Mouse (Mus musculus) neural tube, embryonic 15.5 days (tissue): ENCODE data around the gene Gemin5. TPM values are rescaled to one million over a fixed set of nuclear protein-coding genes. Genes with fewer than 3 reads are reported as not detected.

Experiments
- ATAC-seq: fragments of 200-750 bp; cut with Nextera tagmentation; 2 replicates; pipeline ENCODE4 v1.8.0; 2017; ENCODE audit warnings: mild to moderate bottlenecking, moderate TSS enrichment, moderate library complexity; ENCODE audit not compliant: low FRiP score
- H3K27ac ChIP-seq: fragments of 300-500 bp; sonication (generic); replicated peaks from 2 replicates; pipeline ENCODE4 v1.5.1; 2015; ENCODE audit warnings: mild to moderate bottlenecking, inconsistent platforms
- H3K27me3 ChIP-seq: fragments of 300-500 bp; sonication (generic); replicated peaks from 2 replicates; pipeline ENCODE4 v1.6.1; 2015; ENCODE audit warnings: inconsistent platforms
- H3K36me3 ChIP-seq: fragments of 300-500 bp; sonication (generic); 2 replicates; pipeline ENCODE4 v1.6.1; 2015; ENCODE audit warnings: inconsistent platforms
- H3K4me1 ChIP-seq: fragments of 300-500 bp; sonication (generic); 2 replicates; pipeline ENCODE4 v1.6.1; 2015; ENCODE audit warnings: inconsistent platforms
- H3K4me2 ChIP-seq: fragments of 300-500 bp; sonication (generic); 2 replicates; pipeline ENCODE4 v1.6.1; 2015; ENCODE audit warnings: inconsistent platforms, mild to moderate bottlenecking, moderate library complexity
- H3K4me3 ChIP-seq: fragments of 300-500 bp; sonication (generic); replicated peaks from 2 replicates; pipeline ENCODE4 v1.5.1; 2015; ENCODE audit warnings: mild to moderate bottlenecking, inconsistent platforms
- H3K9ac ChIP-seq: fragments of 300-500 bp; sonication (generic); replicated peaks from 2 replicates; pipeline ENCODE4 v1.6.1; 2015; ENCODE audit warnings: mild to moderate bottlenecking, inconsistent platforms
- H3K9me3 ChIP-seq: fragments of 300-500 bp; sonication (generic); replicated peaks from 2 replicates; pipeline ENCODE4 v1.6.1; 2016; ENCODE audit warnings: inconsistent platforms
- WGBS: fragments of 180-500 bp; shearing (Covaris S2); methylation state at CpG from one replicate; pipeline ENCODE4 v1.1.7; 2015; ENCODE audit warnings: mixed read lengths; 5-methylcytosine and 5-hydroxymethylcytosine counted together
- polyA plus RNA-seq: library from polyadenylated mRNA; unstranded; fragments of >200 nt; fragmentation: Nextera tagmentation; extraction: Ambion mirVana; gene quantifications from 2 replicates; pipeline ENCODE4 v1.2.1, GENCODE M21; 2015

The Gemin5 gene
- polyA plus RNA-seq, 1 experiment from 2014 or later: 12.2 TPM

GRCm38 (mm10) chr11:58167822-58168166 lies 545 bp downstream of the Gemin5 start:
- no peaks in the 10 kb centered on the region for H3K9me3 ChIP-seq
- peak overlapping the region; percentile 77 for H3K4me2 ChIP-seq
- WGBS: 2% methylated on average over 8 of the region's 8 CpGs
- no peak for ATAC-seq
- peak overlapping the region; percentile 71 for H3K9ac ChIP-seq
- H3K4me3 ChIP-seq: peak overlapping the region; percentile 99
- no peaks in the 10 kb centered on the region for H3K27me3 ChIP-seq
- H3K36me3 ChIP-seq: peaks cover 31% of the 10 kb centered on the region
- peaks cover 23% of the 10 kb centered on the region for H3K4me1 ChIP-seq
- H3K27ac ChIP-seq: peak overlapping the region; percentile 69

GRCm38 (mm10) chr11:58165072-58165471 lies 3.3 kb downstream of the Gemin5 start:
- no peak overlapping the region for H3K4me3 ChIP-seq
- peaks cover 57% of the 10 kb centered on the region for H3K36me3 ChIP-seq
- H3K9me3 ChIP-seq: no peaks in the 10 kb centered on the region
- H3K27me3 ChIP-seq: no peaks in the 10 kb centered on the region
- WGBS: 94% methylated on average over 2 of the region's 2 CpGs
- H3K4me1 ChIP-seq: peaks cover 9% of the 10 kb centered on the region
- no peak for ATAC-seq
- no peak overlapping the region for H3K27ac ChIP-seq
- H3K9ac ChIP-seq: no peak overlapping the region
- no peak overlapping the region for H3K4me2 ChIP-seq

DNA sequence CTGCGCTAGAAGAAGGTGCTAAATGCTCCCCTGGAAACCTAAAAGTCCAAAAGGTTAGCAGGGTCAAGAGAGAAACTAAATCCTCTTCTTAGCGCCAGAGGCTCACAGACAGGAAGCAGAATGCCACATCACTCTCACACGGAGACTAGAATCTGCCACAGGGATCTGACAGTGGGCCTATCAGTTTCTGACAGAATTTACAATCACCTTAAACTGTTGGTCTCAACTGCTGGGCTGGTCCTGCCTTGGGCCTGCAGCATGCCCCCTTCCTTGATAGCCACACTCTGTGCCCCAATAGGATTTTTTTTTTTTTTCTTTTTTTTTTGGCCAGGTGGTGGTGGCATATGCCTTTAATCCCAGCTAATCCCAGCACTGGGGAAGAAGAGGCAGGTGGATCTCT lies 11.5 kb downstream of the Gemin5 start:
- Histone ChIP-seq H3K36me3 (peaks cover 81% of the 10 kb centered on the region), H3K4me3 (no peak overlapping the region), H3K9me3 (no peaks in the 10 kb centered on the region), H3K9ac (no peak overlapping the region), H3K27me3 (no peaks in the 10 kb centered on the region), H3K27ac (no peak overlapping the region), H3K4me1 (no peaks in the 10 kb centered on the region), H3K4me2 (no peak overlapping the region)
- 92% methylated on average over 3 of the region's 3 CpGs for WGBS
- no peak for ATAC-seq

DNA sequence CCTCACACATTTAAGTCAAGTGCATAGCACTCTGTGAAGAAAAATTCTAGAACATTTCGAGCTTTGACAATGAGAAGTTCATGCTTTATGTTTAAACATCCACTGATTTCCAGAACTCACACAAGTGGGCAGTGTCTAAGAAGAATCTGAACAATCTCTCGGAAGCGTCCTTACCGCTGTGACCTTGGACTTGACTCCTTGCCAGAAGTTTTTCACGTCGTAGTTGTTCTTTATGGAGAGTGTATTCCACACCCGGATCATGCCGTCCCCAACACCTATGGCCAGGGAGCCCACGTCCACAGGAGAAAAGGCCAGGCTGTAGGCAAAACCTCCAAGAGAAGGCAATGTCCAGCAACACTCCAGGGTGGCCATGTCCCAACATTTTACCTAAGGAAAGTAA lies 12.9 kb downstream of the Gemin5 start:
- no peak overlapping the region for H3K4me3 ChIP-seq
- no peak for ATAC-seq
- H3K9me3 ChIP-seq: no peaks in the 10 kb centered on the region
- H3K27ac ChIP-seq: no peak overlapping the region
- H3K4me2 ChIP-seq: no peak overlapping the region
- H3K36me3 ChIP-seq: peaks cover 77% of the 10 kb centered on the region
- no peaks in the 10 kb centered on the region for H3K27me3 ChIP-seq
- no peak overlapping the region for H3K9ac ChIP-seq
- no peaks in the 10 kb centered on the region for H3K4me1 ChIP-seq
- 93% methylated on average over 9 of the region's 9 CpGs for WGBS

DNA sequence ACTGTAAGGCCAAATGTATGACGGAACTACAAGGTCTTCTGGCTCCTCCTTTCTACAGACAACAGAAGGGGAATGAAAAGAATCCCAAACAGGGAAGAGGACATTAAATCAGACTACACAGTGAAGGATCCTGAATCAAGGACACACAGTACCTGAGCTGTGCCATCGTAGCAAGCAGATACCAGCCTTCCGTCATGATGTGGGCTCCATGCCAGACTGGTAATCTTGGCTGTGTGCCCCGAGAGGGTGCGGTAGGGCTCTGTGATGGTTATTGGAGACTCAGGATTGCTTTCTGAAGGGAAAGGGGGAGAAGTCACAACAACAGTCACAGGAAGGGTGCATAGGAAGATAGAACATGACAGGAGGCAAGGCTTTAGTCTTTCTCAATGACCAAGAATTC lies 22.1 kb downstream of the Gemin5 start:
- no peak overlapping the region for H3K9ac ChIP-seq
- 67% methylated on average over 5 of the region's 5 CpGs for WGBS
- no peak overlapping the region for H3K4me3 ChIP-seq
- no peaks in the 10 kb centered on the region for H3K27me3 ChIP-seq
- no peaks in the 10 kb centered on the region for H3K4me1 ChIP-seq
- no peaks in the 10 kb centered on the region for H3K9me3 ChIP-seq
- H3K27ac ChIP-seq: no peak overlapping the region
- H3K36me3 ChIP-seq: peaks cover 91% of the 10 kb centered on the region
- no peak overlapping the region for H3K4me2 ChIP-seq
- no peak for ATAC-seq

- no peak for ATAC-seq
- Histone ChIP-seq H3K27me3 (no peaks in the 10 kb centered on the region), H3K4me2 (no peak overlapping the region), H3K36me3 (peaks cover 93% of the 10 kb centered on the region), H3K4me3 (no peak overlapping the region), H3K4me1 (no peaks in the 10 kb centered on the region), H3K9ac (no peak overlapping the region), H3K9me3 (no peaks in the 10 kb centered on the region), H3K27ac (no peak overlapping the region)
- 90% methylated on average over 9 of the region's 9 CpGs for WGBS
Measured at GRCm38 (mm10) chr11:58143704-58144426, 24.5 kb downstream of the Gemin5 start.

DNA sequence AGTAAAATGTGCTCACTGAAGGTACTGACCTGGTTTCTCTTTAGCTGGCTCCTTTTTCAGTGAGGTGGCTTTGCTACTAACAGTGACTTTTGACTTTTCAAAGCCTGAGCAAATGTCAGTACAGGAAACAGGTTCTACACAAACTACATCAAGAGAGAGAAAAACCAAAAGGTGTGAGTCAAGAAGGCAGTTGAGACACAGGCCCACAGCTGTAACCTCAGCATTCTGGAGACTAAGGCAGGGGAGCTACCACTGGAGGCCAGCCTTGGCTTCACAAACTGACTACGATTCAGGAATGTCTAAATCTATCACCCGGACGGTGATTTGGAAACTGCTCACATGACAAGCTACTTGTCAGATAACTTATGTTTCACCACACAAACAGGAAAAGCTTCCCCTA lies 28.9 kb downstream of the Gemin5 start:
- Histone ChIP-seq H3K27ac (no peak overlapping the region), H3K36me3 (peaks cover 93% of the 10 kb centered on the region), H3K9me3 (no peaks in the 10 kb centered on the region), H3K27me3 (no peaks in the 10 kb centered on the region), H3K4me1 (no peaks in the 10 kb centered on the region), H3K4me2 (no peak overlapping the region), H3K4me3 (no peak overlapping the region), H3K9ac (no peak overlapping the region)
- WGBS: 88% methylated on average over 3 of the region's 3 CpGs
- ATAC-seq: no peak

- H3K4me1 ChIP-seq: no peaks in the 10 kb centered on the region
- peaks cover 93% of the 10 kb centered on the region for H3K36me3 ChIP-seq
- H3K27ac ChIP-seq: no peak overlapping the region
- no peak for ATAC-seq
- no peak overlapping the region for H3K4me3 ChIP-seq
- no peaks in the 10 kb centered on the region for H3K9me3 ChIP-seq
- WGBS: 71% methylated on average over 11 of the region's 11 CpGs
- no peak overlapping the region for H3K4me2 ChIP-seq
- no peak overlapping the region for H3K9ac ChIP-seq
- H3K27me3 ChIP-seq: no peaks in the 10 kb centered on the region
Measured at GRCm38 (mm10) chr11:58138821-58139220, 29.5 kb downstream of the Gemin5 start.

- WGBS: 90% methylated on average over 6 of the region's 6 CpGs
- H3K27me3 ChIP-seq: no peaks in the 10 kb centered on the region
- no peak overlapping the region for H3K27ac ChIP-seq
- no peak for ATAC-seq
- H3K4me3 ChIP-seq: no peak overlapping the region
- peaks cover 97% of the 10 kb centered on the region for H3K36me3 ChIP-seq
- no peaks in the 10 kb centered on the region for H3K4me1 ChIP-seq
- no peaks in the 10 kb centered on the region for H3K9me3 ChIP-seq
- no peak overlapping the region for H3K4me2 ChIP-seq
- H3K9ac ChIP-seq: no peak overlapping the region
Measured at GRCm38 (mm10) chr11:58136677-58137076, 31.7 kb downstream of the Gemin5 start.

GRCm38 (mm10) chr11:58135296-58135695 lies 33.0 kb downstream of the Gemin5 start:
- Histone ChIP-seq H3K9ac (no peak overlapping the region), H3K9me3 (no peaks in the 10 kb centered on the region), H3K4me2 (no peak overlapping the region), H3K4me1 (no peaks in the 10 kb centered on the region), H3K36me3 (peaks cover 95% of the 10 kb centered on the region), H3K27ac (no peak overlapping the region), H3K27me3 (no peaks in the 10 kb centered on the region), H3K4me3 (no peak overlapping the region)
- no peak for ATAC-seq

DNA sequence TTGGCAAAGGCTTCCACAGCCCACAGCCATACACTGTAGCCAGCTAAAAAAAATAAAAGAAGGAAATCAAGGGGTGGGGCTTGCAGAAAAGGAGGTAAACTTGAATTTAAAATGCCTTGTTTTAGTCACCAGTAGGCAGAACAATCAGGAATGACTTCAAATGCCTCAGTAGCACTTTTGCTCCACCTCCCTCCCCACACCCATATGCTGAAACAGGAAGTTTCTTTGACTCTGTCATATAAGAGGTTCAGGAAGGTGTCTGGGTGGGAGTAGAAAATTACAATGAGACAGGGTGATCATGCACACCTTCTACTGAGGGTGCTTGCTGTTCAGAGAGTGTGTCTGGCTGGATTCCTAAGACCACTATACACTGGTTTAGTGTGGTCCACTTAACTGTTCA lies 33.5 kb downstream of the Gemin5 start:
- H3K4me2 ChIP-seq: no peak overlapping the region
- no peaks in the 10 kb centered on the region for H3K4me1 ChIP-seq
- no peak overlapping the region for H3K9ac ChIP-seq
- H3K36me3 ChIP-seq: peaks cover 97% of the 10 kb centered on the region
- no peaks in the 10 kb centered on the region for H3K27me3 ChIP-seq
- no peak overlapping the region for H3K27ac ChIP-seq
- no peaks in the 10 kb centered on the region for H3K9me3 ChIP-seq
- ATAC-seq: no peak
- no peak overlapping the region for H3K4me3 ChIP-seq

- H3K4me3 ChIP-seq: no peak overlapping the region
- ATAC-seq: no peak
- H3K27me3 ChIP-seq: no peaks in the 10 kb centered on the region
- no peak overlapping the region for H3K9ac ChIP-seq
- H3K4me1 ChIP-seq: no peaks in the 10 kb centered on the region
- H3K4me2 ChIP-seq: no peak overlapping the region
- no peak overlapping the region for H3K27ac ChIP-seq
- WGBS: 95% methylated on average over 3 of the region's 3 CpGs
- H3K36me3 ChIP-seq: peaks cover 97% of the 10 kb centered on the region
- no peaks in the 10 kb centered on the region for H3K9me3 ChIP-seq
Measured at GRCm38 (mm10) chr11:58132026-58132425, 36.3 kb downstream of the Gemin5 start.
